Mouse (Mus musculus) liver, adult 2 months (tissue): ENCODE results near the gene Zfp473. TPM values are rescaled to one million over a fixed set of nuclear protein-coding genes. Genes with fewer than 3 reads are reported as not detected.

Source experiments
- DNase-seq: peaks from one replicate; pipeline ENCODE4 v3.0.0-alpha.2; 2011; ENCODE audit warnings: low read depth, low spot score; ENCODE audit errors: extremely low read depth
- H3K27ac ChIP-seq: fragments of 200-500 bp; replicated peaks from 2 replicates; pipeline ENCODE4 v1.5.1; 2012; ENCODE audit warnings: low read depth, mild to moderate bottlenecking, control low read depth, inconsistent platforms, low read length; ENCODE audit not compliant: insufficient read depth
- H3K27me3 ChIP-seq: fragments of 200-500 bp; 2 replicates; pipeline ENCODE4 v1.6.1; 2012; ENCODE audit warnings: mild to moderate bottlenecking, moderate library complexity, low read length, inconsistent platforms; ENCODE audit not compliant: control insufficient read depth, insufficient read depth
- H3K36me3 ChIP-seq: fragments of 200-500 bp; 2 replicates; pipeline ENCODE4 v1.6.1; 2012; ENCODE audit warnings: low read length, inconsistent platforms; ENCODE audit not compliant: control insufficient read depth, insufficient read depth
- H3K4me1 ChIP-seq: fragments of 200-500 bp; 2 replicates; pipeline ENCODE4 v1.6.1; 2011; ENCODE audit warnings: low read length; ENCODE audit not compliant: control insufficient read depth, insufficient read depth
- H3K4me3 ChIP-seq: fragments of 200-500 bp; 2 replicates; pipeline ENCODE4 v1.5.1; 2011; ENCODE audit warnings: low read depth, mild to moderate bottlenecking, control low read depth, low read length, moderate library complexity; ENCODE audit not compliant: insufficient read depth
- H3K79me2 ChIP-seq: fragments of 200-500 bp; 2 replicates; pipeline ENCODE4 v1.6.1; 2012; ENCODE audit warnings: inconsistent platforms, mild to moderate bottlenecking, low read length, moderate library complexity; ENCODE audit not compliant: control insufficient read depth, insufficient read depth
- H3K9ac ChIP-seq: fragments of 200-500 bp; 2 replicates; pipeline ENCODE4 v1.6.1; 2012; ENCODE audit warnings: low read depth, mild to moderate bottlenecking, control low read depth, inconsistent platforms, low read length
- CTCF ChIP-seq: fragments of 200-500 bp; IDR thresholded peaks from 2 replicates; pipeline ENCODE4 v1.5.1; 2011; ENCODE audit warnings: low read depth, low read length, control low read depth
- POLR2A ChIP-seq: fragments of 200-500 bp; IDR thresholded peaks from 2 replicates; pipeline ENCODE4 v1.6.1; 2011; ENCODE audit warnings: low read length, control low read depth; ENCODE audit not compliant: insufficient read depth; ENCODE audit errors: extremely low read depth
- WGBS: fragments of 180-500 bp; shearing (Covaris S2); methylation state at CpG from one replicate; pipeline ENCODE4 v1.1.7; 2018; 5-methylcytosine and 5-hydroxymethylcytosine counted together
- polyA plus RNA-seq: library from polyadenylated mRNA; depleted of rRNA; stranded (reverse); fragments of >200 nt; gene quantifications from 2 replicates; pipeline ENCODE4 v1.2.3, GENCODE M21; 2012
- total RNA-seq: library from RNA; depleted of rRNA; stranded (reverse); fragments of >200 nt; gene quantifications from 2 replicates; pipeline ENCODE4 v1.2.3, GENCODE M21; 2014

The Zfp473 gene
- total and polyA plus RNA-seq, 2 experiments = 0.04 to 0.28 TPM

DNA sequence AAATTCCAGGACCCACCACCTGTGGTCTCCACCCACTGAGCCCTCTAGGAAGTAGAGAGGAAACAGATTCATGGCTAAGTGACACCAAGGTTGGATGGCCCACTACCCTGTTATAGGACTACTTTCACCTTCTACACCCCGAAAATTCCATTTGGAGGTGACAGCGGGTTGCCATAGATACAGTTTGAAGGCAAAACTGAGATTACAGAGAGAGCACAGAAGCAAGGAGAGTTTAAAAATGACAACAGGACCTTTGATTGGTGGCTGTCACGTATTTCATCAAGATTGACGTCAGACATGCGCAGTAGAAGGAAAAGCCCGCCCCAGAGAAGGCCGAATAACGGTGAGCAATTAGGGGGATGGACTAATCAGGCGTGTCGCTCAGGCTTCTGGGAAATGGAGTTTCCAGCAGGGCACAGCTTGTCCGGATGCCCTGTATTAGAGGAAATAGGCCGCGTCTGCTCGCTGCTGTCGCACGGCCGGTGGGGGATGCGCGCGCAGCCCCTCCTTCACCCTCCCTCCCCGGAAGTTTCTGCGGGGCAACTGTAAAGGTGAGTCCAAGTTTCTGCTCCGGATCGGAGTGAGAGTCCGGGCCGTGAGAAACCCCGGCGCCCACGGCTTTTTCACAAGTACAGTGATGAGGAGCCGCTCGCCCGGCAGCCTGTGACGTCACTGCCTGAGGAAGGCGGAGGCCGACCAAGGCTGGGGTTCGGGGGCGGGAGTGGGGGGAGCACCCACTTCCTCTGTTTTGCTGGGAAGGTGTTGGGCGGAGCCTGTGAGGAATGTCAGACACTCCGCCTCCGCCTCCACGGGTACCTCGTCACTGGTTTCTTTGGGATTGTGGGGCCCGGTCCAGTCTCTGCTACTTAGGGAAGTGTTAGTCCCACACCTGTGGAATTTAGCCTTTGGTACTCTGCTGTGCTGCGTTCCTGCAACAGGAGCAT is 2.5 kb downstream of the Zfp473 start, which contains the start of gene Vrk3:
Gene Vrk3, plus strand, starts transcription at position 313 of the 944 bp plus-strand sequence.
- no peaks in the 10 kb centered on the region for H3K27me3 ChIP-seq
- WGBS = under 1% methylated on average over 44 of the region's 44 CpGs
- peaks cover 6% of the 10 kb centered on the region; the same call in 1 of the 2 replicates for H3K4me1 ChIP-seq
- H3K4me3 ChIP-seq = peak within 1 kb of the TSS; percentile 81
- H3K9ac ChIP-seq = peak within 1 kb of the TSS; percentile 77
- no peaks in the 10 kb centered on the region for H3K79me2 ChIP-seq
- no peak for TF ChIP-seq CTCF
- TF ChIP-seq POLR2A = peak; percentile 54; the same call in 1 of the 2 replicates
- DNase-seq = peak; percentile 97
- H3K36me3 ChIP-seq = no peaks in the 10 kb centered on the region
- H3K27ac ChIP-seq = peak within 1 kb of the TSS; percentile 93

DNA sequence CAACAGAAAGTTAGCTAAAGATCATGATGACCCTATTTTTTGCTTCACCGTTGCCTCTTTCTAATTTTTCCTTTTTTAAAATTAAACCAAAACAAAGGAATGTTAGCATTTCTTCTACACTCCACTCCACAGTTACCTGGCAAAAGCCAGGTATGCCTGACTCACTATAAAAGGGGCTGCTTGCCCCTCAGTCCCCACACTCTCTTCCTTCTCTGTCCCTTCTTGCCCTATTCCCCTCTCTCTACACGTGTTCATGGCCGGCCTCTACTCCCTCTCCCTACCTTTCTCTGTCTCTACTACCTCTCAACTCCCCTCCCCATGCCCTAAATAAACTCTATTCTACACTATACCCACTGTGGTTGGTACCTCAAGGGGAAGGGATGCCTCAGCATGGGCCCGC is 3.7 kb downstream of the Zfp473 start:
- TF ChIP-seq POLR2A (no peak), CTCF (no peak)
- Histone ChIP-seq H3K27me3 (no peaks in the 10 kb centered on the region), H3K36me3 (no peaks in the 10 kb centered on the region), H3K9ac (no peak overlapping the region), H3K4me3 (no peak overlapping the region), H3K79me2 (no peaks in the 10 kb centered on the region), H3K4me1 (peaks cover 6% of the 10 kb centered on the region; the same call in 1 of the 2 replicates), H3K27ac (no peak overlapping the region)
- 63% methylated on average over 4 of the region's 4 CpGs for WGBS
- no peak for DNase-seq

DNA sequence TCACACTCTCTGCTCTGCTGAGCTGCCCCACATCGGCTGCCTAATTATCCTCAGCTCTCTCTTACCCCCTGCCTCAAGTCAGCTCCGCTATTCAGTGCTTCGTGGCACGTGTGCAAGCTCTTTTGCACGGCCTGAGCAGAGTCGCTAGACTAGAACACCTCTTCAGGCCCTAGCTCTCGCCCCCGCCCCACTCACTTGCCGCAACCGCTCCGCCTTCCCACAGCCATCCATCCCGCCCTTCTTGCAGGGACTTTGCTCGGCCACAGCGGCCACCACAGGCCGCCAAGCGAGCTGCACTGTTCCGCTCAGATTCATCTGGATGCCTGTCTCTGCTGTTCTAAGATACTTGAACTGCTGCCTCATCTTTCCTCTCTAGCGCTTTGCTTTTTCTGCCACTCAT is 5.8 kb downstream of the Zfp473 start:
- Histone ChIP-seq H3K27me3 (no peaks in the 10 kb centered on the region), H3K4me1 (peaks cover 6% of the 10 kb centered on the region; the same call in 1 of the 2 replicates), H3K4me3 (peak overlapping the region; percentile 39), H3K9ac (peak overlapping the region; percentile 31), H3K79me2 (no peaks in the 10 kb centered on the region), H3K36me3 (no peaks in the 10 kb centered on the region), H3K27ac (no peak overlapping the region)
- peak; percentile 51 for DNase-seq
- WGBS = under 1% methylated on average over 18 of the region's 18 CpGs
- TF ChIP-seq POLR2A (no peak), CTCF (peak; percentile 88)

DNA sequence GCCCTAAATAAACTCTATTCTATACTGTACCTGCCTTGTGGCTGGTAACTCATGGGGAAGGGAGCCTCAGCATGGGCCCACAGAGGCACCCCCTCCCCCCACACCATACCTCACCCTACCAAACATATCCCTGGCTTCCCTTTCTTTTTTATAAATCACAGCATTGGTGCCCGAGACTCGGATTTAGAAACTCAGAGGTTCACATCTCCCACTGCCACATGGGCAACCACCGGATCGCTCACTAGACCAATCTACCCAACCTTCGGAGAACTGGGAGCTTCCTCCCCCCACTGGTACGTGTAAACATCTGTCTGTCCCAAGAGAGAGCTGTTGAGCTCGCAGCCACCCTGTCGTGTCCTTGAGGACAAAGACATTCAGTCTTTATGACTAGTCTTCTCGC is 6.6 kb downstream of the Zfp473 start:
- H3K27me3 ChIP-seq = no peaks in the 10 kb centered on the region
- peaks cover 6% of the 10 kb centered on the region; the same call in 1 of the 2 replicates for H3K4me1 ChIP-seq
- H3K36me3 ChIP-seq = no peaks in the 10 kb centered on the region
- H3K79me2 ChIP-seq = no peaks in the 10 kb centered on the region
- WGBS = 70% methylated on average over 9 of the region's 9 CpGs
- no peak overlapping the region for H3K27ac ChIP-seq
- no peak overlapping the region for H3K4me3 ChIP-seq
- no peak for DNase-seq
- TF ChIP-seq POLR2A (no peak), CTCF (no peak)
- no peak overlapping the region for H3K9ac ChIP-seq

DNA sequence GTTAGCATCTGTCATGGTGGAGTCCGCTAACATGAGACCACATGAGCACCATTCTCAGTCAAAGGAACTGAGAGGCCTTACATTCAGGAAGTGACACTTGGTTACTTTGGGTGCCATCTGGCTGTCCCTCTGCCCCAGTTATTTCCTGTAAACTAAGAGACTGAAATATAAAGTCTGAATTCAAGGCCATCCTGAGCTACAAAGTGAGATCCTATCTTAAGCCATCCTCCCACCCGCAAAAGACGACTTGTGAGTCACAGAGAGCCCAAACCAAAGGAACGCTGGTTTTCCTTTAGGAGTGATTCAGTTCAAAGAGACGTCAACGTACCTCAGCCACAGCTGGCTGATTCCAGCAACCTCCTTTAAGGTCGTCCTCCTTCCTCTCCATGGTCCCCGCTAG is 9.5 kb downstream of the Zfp473 start:
- no peak for DNase-seq
- H3K4me1 ChIP-seq = no peaks in the 10 kb centered on the region
- no peak overlapping the region for H3K9ac ChIP-seq
- no peak overlapping the region for H3K4me3 ChIP-seq
- H3K27ac ChIP-seq = no peak overlapping the region
- no peaks in the 10 kb centered on the region for H3K36me3 ChIP-seq
- no peaks in the 10 kb centered on the region for H3K27me3 ChIP-seq
- TF ChIP-seq CTCF (no peak), POLR2A (no peak)
- WGBS = 83% methylated on average over 8 of the region's 8 CpGs
- no peaks in the 10 kb centered on the region for H3K79me2 ChIP-seq

DNA sequence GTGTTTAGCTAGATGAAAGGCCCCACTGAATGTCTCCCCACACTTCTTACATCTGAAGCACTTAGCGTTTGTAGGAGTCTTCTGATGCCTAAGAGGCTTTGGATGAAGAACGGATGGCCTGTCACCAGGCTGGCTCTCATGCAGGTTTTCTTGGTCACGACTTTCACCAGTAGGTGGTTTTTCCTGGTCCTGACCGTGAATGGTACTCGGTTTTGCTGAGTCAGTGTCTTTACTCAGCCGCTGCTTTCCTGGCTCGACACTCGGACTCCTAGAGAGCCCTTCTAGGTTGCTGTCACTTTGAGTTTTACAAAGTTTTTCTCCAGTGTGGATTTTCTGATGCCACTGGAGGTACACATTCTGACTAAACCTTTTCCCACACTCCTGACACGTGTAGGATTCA is 17.1 kb downstream of the Zfp473 start:
- Histone ChIP-seq H3K9ac (no peak overlapping the region), H3K27me3 (no peaks in the 10 kb centered on the region), H3K79me2 (no peaks in the 10 kb centered on the region), H3K27ac (no peak overlapping the region), H3K4me3 (no peak overlapping the region), H3K36me3 (no peaks in the 10 kb centered on the region), H3K4me1 (no peaks in the 10 kb centered on the region)
- 85% methylated on average over 9 of the region's 9 CpGs for WGBS
- no peak for DNase-seq
- TF ChIP-seq CTCF (no peak), POLR2A (no peak)
